Mouse (Mus musculus) bone marrow, adult 2 months (tissue): ENCODE measurements around the gene Socs2.

ENCODE experiments used
- CTCF ChIP-seq: fragments of 200-500 bp; IDR thresholded peaks from 2 replicates; pipeline ENCODE4 v1.5.1; 2011; ENCODE audit warnings: low read length, control low read depth; ENCODE audit not compliant: control insufficient read depth, insufficient read depth
- POLR2A ChIP-seq: fragments of 200-500 bp; IDR thresholded peaks from 2 replicates; pipeline ENCODE4 v1.6.1; 2011; ENCODE audit warnings: low read depth, mild to moderate bottlenecking, control low read depth, low read length, borderline replicate concordance; ENCODE audit not compliant: control insufficient read depth

- TF ChIP-seq CTCF (no peak), POLR2A (no peak)
These were observed 19.7 kb downstream of the Socs2 start for GRCm38 (mm10) chr10:95397191-95397835.
